Mouse (Mus musculus): Measurements from ENCODE around the gene Col20a1. TPM values are rescaled to one million over a fixed set of nuclear protein-coding genes. Genes with fewer than 3 reads are reported as not detected.

Gene Col20a1
- polyA plus RNA-seq (2014; fragmentation: Illumina TruSeq; extraction: RNeasy Lipid Tissue Mini Kit (QIAGEN cat#74804); ENCODE audit: low read depth, low replicate concordance) = 0.76 TPM

GRCm38 (mm10) chr2:180986449-180986848 lies at the start of gene Col20a1:
Col20a1 (plus strand) TSS chr2:180986535.

DNA sequence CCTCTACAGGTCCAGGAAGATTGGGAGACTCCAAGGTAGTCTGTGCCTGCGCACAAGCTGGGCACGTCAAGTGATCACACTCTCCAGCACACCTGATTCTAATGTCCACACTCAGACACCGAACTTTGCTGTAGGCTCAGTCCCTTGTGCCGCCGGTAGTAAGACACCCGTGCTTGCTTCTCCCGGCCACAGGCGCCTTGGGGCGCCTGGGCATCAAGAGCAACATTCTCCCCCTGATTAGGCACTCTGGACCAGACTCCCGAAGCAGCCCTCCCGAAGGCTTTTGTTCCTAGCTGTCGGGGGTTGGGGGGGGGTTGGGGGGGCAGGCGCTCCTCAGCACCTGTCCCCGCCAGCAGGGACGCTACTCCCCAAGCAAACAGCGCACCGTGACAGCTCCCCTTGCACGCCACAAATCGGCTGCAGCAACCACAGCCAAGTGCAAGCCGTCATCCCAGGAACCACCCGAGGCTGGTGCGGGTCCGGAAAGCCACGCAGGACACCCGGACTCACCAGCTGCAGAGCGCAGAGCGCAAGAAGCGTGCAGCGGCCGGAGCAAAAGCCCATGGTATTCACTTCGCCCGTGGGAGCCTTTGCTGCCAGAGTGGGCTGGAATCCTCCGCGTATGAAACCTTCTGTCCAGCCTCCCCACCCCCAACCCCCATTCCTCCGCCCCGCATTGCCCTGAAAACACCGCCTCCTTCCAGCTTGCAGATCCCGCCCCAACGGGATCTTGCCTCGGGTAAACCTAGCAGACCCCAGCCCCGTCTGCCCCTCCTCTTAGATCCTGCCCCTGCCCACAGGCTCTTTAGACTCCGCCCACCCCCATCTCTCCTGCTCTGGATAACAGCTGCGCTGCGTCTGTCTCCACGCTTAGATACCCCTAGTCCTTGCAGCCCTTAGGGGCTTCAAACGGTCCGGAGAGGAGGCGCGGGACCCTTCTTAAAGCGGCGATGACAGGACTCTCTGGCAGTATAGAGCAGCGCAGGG lies 32.0 kb upstream of the Col20a1 start, which contains the start of gene Nkain4:
Nkain4 (minus strand) TSS at position 639 of the 987 bp plus-strand sequence.

DNA sequence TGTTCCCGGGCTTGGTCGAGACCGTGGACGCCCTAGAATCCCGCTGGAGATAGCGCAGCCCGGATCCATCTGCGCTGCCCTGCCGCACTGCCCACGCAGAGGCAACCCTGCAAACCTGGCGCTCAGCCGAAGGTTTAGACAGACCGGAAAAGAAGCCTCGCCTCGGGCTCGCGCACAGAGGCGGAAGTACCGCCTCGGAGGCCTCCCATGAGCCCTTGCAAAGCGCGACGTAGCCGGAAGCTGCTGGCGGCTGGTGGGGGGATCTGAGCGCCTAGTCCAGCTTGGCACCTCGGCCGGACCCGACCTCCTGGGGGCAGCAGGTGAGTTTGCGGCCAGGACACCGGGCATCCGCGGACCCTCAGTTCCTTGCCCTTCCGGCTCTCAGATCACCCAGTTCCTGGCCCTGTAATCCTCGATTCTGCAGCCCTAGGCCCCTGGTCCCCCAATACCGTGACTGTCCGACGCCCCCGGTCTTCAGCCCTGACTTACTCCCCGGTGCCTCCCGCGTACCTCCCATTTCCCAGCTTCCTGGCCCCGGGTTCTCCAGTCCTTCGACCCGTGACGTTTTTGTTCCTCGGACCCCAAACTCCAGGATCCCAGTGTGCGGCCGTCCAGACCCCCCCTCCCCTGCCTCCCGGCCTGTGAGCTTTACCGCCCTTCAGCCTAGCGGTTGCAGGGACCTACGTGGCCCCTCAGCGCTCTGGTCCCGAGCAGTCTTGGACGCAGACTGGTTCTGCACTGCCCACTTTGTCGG lies 19.1 kb upstream of the Col20a1 start, which contains the start of gene Arfgap1:
Arfgap1 (plus strand) TSS at position 216 of the 754 bp plus-strand sequence.

GRCm38 (mm10) chr2:181043437-181043836 lies 57.1 kb downstream of the Col20a1 start, which contains the start of gene Chrna4:
Chrna4 (minus strand) TSS chr2:181043546.

Other genes starting within 250 kb of the Col20a1 start
- gene Bhlhe23, start 209.6 kb upstream of the Col20a1 start, polyA plus RNA-seq (2014; fragmentation: Illumina TruSeq; extraction: RNeasy Lipid Tissue Mini Kit (QIAGEN cat#74804); ENCODE audit: low read depth, low replicate concordance) = not detected
- 30.8 TPM for gene Ythdf1, start 65.6 kb upstream of the Col20a1 start, polyA plus RNA-seq (2014; fragmentation: Illumina TruSeq; extraction: RNeasy Lipid Tissue Mini Kit (QIAGEN cat#74804); ENCODE audit: low read depth, low replicate concordance)
- gene Birc7, start 57.5 kb upstream of the Col20a1 start, polyA plus RNA-seq (2014; fragmentation: Illumina TruSeq; extraction: RNeasy Lipid Tissue Mini Kit (QIAGEN cat#74804); ENCODE audit: low read depth, low replicate concordance) = not detected
- 12.2 TPM for gene Nkain4, start 31.8 kb upstream of the Col20a1 start, polyA plus RNA-seq (2014; fragmentation: Illumina TruSeq; extraction: RNeasy Lipid Tissue Mini Kit (QIAGEN cat#74804); ENCODE audit: low read depth, low replicate concordance)
- gene Arfgap1, start 19.3 kb upstream of the Col20a1 start, polyA plus RNA-seq (2014; fragmentation: Illumina TruSeq; extraction: RNeasy Lipid Tissue Mini Kit (QIAGEN cat#74804); ENCODE audit: low read depth, low replicate concordance) = 37.7 TPM
- gene Chrna4, start 57.0 kb downstream of the Col20a1 start, polyA plus RNA-seq (2014; fragmentation: Illumina TruSeq; extraction: RNeasy Lipid Tissue Mini Kit (QIAGEN cat#74804); ENCODE audit: low read depth, low replicate concordance) = not detected
- 0.08 TPM for gene Kcnq2, start 148.8 kb downstream of the Col20a1 start, polyA plus RNA-seq (2014; fragmentation: Illumina TruSeq; extraction: RNeasy Lipid Tissue Mini Kit (QIAGEN cat#74804); ENCODE audit: low read depth, low replicate concordance)
- gene Eef1a2, start 170.5 kb downstream of the Col20a1 start, polyA plus RNA-seq (2014; fragmentation: Illumina TruSeq; extraction: RNeasy Lipid Tissue Mini Kit (QIAGEN cat#74804); ENCODE audit: low read depth, low replicate concordance) = 1,071 TPM
- gene Ppdpf, start 200.7 kb downstream of the Col20a1 start, polyA plus RNA-seq (2014; fragmentation: Illumina TruSeq; extraction: RNeasy Lipid Tissue Mini Kit (QIAGEN cat#74804); ENCODE audit: low read depth, low replicate concordance) = 60.6 TPM
- gene Ptk6, start 216.3 kb downstream of the Col20a1 start, polyA plus RNA-seq (2014; fragmentation: Illumina TruSeq; extraction: RNeasy Lipid Tissue Mini Kit (QIAGEN cat#74804); ENCODE audit: low read depth, low replicate concordance) = not detected
- 0.39 TPM for gene Srms, start 226.7 kb downstream of the Col20a1 start, polyA plus RNA-seq (2014; fragmentation: Illumina TruSeq; extraction: RNeasy Lipid Tissue Mini Kit (QIAGEN cat#74804); ENCODE audit: low read depth, low replicate concordance)
- not detected for gene Fndc11, start 233.5 kb downstream of the Col20a1 start, polyA plus RNA-seq (2014; fragmentation: Illumina TruSeq; extraction: RNeasy Lipid Tissue Mini Kit (QIAGEN cat#74804); ENCODE audit: low read depth, low replicate concordance)